Mouse (Mus musculus): ENCODE measurements at regions not wholly inside any gene's neighbourhood (a gene's known extent, or its start where the extent isn't known, plus 50 kb on each side); places are given as distances from the start of the nearest gene placed in this dataset.

DNA sequence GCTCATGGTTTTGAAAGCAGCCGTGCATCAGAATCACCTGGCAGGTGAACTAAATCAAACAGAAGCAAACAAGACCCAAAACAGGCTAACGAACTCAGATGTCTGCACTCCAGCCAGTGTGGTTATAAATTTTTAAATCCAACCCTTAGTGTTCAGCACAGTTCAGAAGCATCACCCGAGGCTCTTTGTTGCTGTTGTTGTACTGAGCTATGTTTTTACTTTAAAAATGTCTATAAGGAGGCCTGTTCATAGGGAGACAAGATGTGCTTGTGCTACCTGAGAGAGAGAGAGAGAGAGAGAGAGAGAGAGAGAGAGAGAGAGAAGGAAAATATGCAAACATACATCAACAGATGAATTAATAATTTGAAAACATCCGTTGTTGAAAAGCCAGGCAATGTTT lies 1503.1 kb upstream of the Gm6569 start:
- no peaks in the 10 kb centered on the region for H3K36me3 ChIP-seq (ENCODE audit: control insufficient read depth, insufficient read depth, low read length)
- H3K9ac ChIP-seq (ENCODE audit: low read length), result no peak overlapping the region
- no peak overlapping the region for H3K4me2 ChIP-seq (ENCODE audit: low read depth, severe bottlenecking)
- no peak overlapping the region for H3K27ac ChIP-seq (replicated peaks; ENCODE audit: low read depth, low read length)
- H3K4me1 ChIP-seq (ENCODE audit: control insufficient read depth, insufficient read depth, low read length), result no peaks in the 10 kb centered on the region
- H3K27me3 ChIP-seq (ENCODE audit: control insufficient read depth, insufficient read depth, low read length), result no peaks in the 10 kb centered on the region
- H3K9me3 ChIP-seq (ENCODE audit: control insufficient read depth, low read length), result no peaks in the 10 kb centered on the region
- DNase-seq (ENCODE audit: low spot score), result no peak
- ATAC-seq (ENCODE audit: insufficient number of reproducible peaks, low FRiP score, low TSS enrichment, low read depth), result no peak
- H3K4me3 ChIP-seq (ENCODE audit: low read depth, low read length), result no peak overlapping the region
- 63% methylated on average over 4 of the region's 4 CpGs for WGBS

DNA sequence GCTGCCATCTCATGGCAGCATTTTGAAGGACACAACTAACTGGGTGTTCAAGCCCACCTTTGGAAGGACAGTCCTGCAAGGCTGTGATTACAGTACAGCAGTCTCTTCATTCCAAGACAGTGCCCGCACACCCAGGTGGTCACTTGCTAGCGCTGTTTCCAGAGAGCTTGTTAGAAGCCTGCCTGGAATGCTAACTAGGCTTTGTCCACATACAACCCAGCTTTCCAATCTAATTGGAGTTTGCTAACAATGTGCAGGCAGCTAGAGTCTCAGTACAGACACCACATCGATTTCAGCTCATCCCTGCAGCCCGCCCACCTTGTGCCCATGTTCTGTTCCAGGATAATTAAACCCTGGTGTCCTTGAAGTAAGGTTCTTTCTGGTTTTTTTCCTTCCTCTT lies 1499.9 kb upstream of the Gm6569 start:
- H3K4me1 ChIP-seq (ENCODE audit: control insufficient read depth, insufficient read depth, low read length), result no peaks in the 10 kb centered on the region
- no peak overlapping the region for H3K27ac ChIP-seq (replicated peaks; ENCODE audit: low read depth, low read length)
- no peak overlapping the region for H3K4me3 ChIP-seq (ENCODE audit: low read depth, low read length)
- H3K9me3 ChIP-seq (ENCODE audit: control insufficient read depth, low read length), result no peaks in the 10 kb centered on the region
- no peak overlapping the region for H3K4me2 ChIP-seq (ENCODE audit: low read depth, severe bottlenecking)
- H3K9ac ChIP-seq (ENCODE audit: low read length), result no peak overlapping the region
- H3K36me3 ChIP-seq (ENCODE audit: control insufficient read depth, insufficient read depth, low read length), result no peaks in the 10 kb centered on the region
- ATAC-seq (ENCODE audit: insufficient number of reproducible peaks, low FRiP score, low TSS enrichment, low read depth) (no peak), DNase-seq (ENCODE audit: low spot score) (no peak)
- no peaks in the 10 kb centered on the region for H3K27me3 ChIP-seq (ENCODE audit: control insufficient read depth, insufficient read depth, low read length)
- WGBS, result 81% methylated on average over 4 of the region's 4 CpGs

DNA sequence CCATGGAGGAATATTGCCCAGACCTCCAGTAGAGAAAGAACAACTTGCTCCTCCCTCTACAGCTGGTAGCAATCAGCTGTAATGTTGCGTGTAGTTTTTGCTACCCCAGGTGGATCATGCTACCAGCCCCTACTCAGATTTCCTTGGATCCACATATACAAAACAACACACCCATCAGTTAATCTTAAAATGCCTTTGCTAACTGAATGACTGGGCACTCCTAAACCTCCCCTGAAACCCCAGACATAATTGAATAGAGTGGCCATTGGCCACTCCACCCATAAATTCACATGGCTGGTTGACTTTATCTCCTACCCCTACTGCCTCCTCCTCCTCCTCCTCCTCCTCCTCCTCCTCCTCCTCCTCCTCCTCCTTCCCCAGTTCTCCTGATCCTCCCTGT lies 1494.7 kb upstream of the Gm6569 start:
- Histone ChIP-seq H3K4me2 (ENCODE audit: low read depth, severe bottlenecking) (no peak overlapping the region), H3K9me3 (ENCODE audit: control insufficient read depth, low read length) (no peaks in the 10 kb centered on the region), H3K4me1 (ENCODE audit: control insufficient read depth, insufficient read depth, low read length) (no peaks in the 10 kb centered on the region), H3K27ac (replicated peaks; ENCODE audit: low read depth, low read length) (no peak overlapping the region), H3K4me3 (ENCODE audit: low read depth, low read length) (no peak overlapping the region), H3K27me3 (ENCODE audit: control insufficient read depth, insufficient read depth, low read length) (no peaks in the 10 kb centered on the region), H3K9ac (ENCODE audit: low read length) (no peak overlapping the region), H3K36me3 (ENCODE audit: control insufficient read depth, insufficient read depth, low read length) (no peaks in the 10 kb centered on the region)
- DNase-seq (ENCODE audit: low spot score) (no peak), ATAC-seq (ENCODE audit: insufficient number of reproducible peaks, low FRiP score, low TSS enrichment, low read depth) (no peak)
- 81% methylated on average over 1 of the region's 1 CpGs for WGBS

DNA sequence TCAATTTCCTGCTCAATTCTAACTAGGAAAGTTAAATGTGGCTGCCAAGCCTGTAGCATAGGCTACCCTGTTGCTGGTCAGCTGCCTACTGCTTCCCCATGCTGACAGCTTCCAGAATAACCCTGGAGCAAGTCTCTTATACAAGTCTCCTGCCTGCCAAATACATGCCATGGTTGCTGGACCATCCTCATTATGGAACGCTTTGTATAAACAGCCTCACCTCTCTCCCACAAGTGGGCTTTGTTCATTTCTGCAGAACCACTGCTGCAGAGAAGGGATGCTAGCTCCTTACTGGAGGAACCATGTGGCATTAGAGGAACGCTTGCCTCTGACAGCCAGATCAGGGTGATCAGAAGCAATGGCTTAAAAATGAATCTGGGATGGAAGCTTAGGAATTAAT lies 1492.4 kb upstream of the Gm6569 start:
- DNase-seq (ENCODE audit: low spot score), result no peak
- 92% methylated on average over 2 of the region's 2 CpGs for WGBS

DNA sequence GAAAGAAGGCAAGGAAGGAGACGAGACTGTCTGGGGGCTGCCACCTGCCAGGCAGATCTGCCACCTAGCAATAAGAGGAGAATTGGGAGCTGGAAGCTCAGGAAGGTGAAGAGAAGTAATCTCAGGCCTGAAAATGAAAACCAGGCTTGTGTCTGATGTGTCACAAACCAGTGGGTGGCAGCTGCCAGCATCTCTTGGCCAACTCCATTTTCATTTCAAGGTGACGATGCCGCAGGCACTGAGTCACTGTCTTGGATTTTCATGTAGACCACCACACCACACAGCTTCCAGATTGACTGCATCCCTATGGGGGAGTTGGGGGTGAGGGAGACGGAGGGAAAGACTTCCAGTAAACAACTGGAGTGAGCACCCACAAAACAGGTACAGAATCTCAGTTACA lies 1491.9 kb upstream of the Gm6569 start:
- Histone ChIP-seq H3K9ac (ENCODE audit: low read length) (no peak overlapping the region), H3K27ac (replicated peaks; ENCODE audit: low read depth, low read length) (no peak overlapping the region), H3K27me3 (ENCODE audit: control insufficient read depth, insufficient read depth, low read length) (no peaks in the 10 kb centered on the region), H3K4me3 (ENCODE audit: low read depth, low read length) (no peak overlapping the region), H3K36me3 (ENCODE audit: control insufficient read depth, insufficient read depth, low read length) (no peaks in the 10 kb centered on the region), H3K4me2 (ENCODE audit: low read depth, severe bottlenecking) (no peak overlapping the region), H3K4me1 (ENCODE audit: control insufficient read depth, insufficient read depth, low read length) (no peaks in the 10 kb centered on the region), H3K9me3 (ENCODE audit: control insufficient read depth, low read length) (no peaks in the 10 kb centered on the region)
- ATAC-seq (ENCODE audit: insufficient number of reproducible peaks, low FRiP score, low TSS enrichment, low read depth), result no peak
- WGBS, result 83% methylated on average over 4 of the region's 4 CpGs
- no peak for DNase-seq (ENCODE audit: low spot score)

More for the DNA sequence above, 1492.4 kb upstream of the Gm6569 start:
- no peaks in the 10 kb centered on the region for H3K27me3 ChIP-seq (ENCODE audit: control insufficient read depth, insufficient read depth, low read length)
- H3K9me3 ChIP-seq (ENCODE audit: control insufficient read depth, low read length), result no peaks in the 10 kb centered on the region
- ATAC-seq (ENCODE audit: insufficient number of reproducible peaks, low FRiP score, low TSS enrichment, low read depth), result no peak
- no peaks in the 10 kb centered on the region for H3K4me1 ChIP-seq (ENCODE audit: control insufficient read depth, insufficient read depth, low read length)
- no peak overlapping the region for H3K27ac ChIP-seq (replicated peaks; ENCODE audit: low read depth, low read length)
- H3K4me3 ChIP-seq (ENCODE audit: low read depth, low read length), result no peak overlapping the region
- H3K9ac ChIP-seq (ENCODE audit: low read length), result no peak overlapping the region
- H3K4me2 ChIP-seq (ENCODE audit: low read depth, severe bottlenecking), result no peak overlapping the region
- H3K36me3 ChIP-seq (ENCODE audit: control insufficient read depth, insufficient read depth, low read length), result no peaks in the 10 kb centered on the region

DNA sequence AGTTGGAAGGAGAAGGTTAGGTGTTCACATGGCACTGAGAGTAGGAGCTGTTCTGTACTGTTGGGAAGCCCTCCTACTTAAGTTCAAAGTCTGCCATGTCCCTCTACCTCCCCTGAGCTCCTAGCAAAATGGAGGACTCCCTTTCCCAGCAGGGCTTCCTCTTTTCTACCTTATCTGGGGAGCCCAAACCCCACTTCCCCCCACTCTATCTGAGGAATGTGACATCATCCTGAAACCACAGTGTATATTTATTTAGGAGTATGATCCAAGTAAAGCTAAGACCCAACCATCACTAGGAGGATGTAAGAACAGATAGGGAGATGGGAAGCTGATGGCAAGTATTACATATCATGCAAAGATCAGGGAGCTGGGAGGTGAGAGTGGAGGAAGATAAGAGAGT lies 1490.6 kb upstream of the Gm6569 start:
- ATAC-seq (ENCODE audit: insufficient number of reproducible peaks, low FRiP score, low TSS enrichment, low read depth) (no peak), DNase-seq (ENCODE audit: low spot score) (no peak)
- H3K9me3 ChIP-seq (ENCODE audit: control insufficient read depth, low read length), result no peaks in the 10 kb centered on the region
- H3K9ac ChIP-seq (ENCODE audit: low read length), result no peak overlapping the region
- no peaks in the 10 kb centered on the region for H3K27me3 ChIP-seq (ENCODE audit: control insufficient read depth, insufficient read depth, low read length)
- H3K4me2 ChIP-seq (ENCODE audit: low read depth, severe bottlenecking), result no peak overlapping the region
- no peaks in the 10 kb centered on the region for H3K4me1 ChIP-seq (ENCODE audit: control insufficient read depth, insufficient read depth, low read length)
- H3K4me3 ChIP-seq (ENCODE audit: low read depth, low read length), result no peak overlapping the region
- H3K36me3 ChIP-seq (ENCODE audit: control insufficient read depth, insufficient read depth, low read length), result no peaks in the 10 kb centered on the region
- no peak overlapping the region for H3K27ac ChIP-seq (replicated peaks; ENCODE audit: low read depth, low read length)

DNA sequence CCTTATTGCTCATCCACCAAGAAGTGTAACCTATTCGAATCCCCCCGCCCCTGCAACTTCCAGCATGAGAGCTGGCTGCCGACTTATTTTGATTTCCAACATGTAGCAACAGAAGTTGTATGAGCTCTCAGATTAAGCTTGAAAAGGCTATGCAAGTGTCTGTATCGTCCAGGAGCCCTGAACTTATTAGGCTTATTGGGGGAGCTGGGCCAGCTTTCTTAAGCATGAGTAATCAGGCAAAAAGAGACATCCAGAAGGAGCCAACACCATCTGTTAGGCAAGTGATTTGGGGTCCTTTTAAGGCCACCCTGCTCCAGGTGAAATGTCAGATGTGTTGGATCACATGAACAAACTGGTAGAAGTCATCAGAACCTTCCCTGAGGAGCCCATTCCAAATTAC lies 1481.0 kb upstream of the Gm6569 start:
- H3K27ac ChIP-seq (replicated peaks; ENCODE audit: low read depth, low read length), result no peak overlapping the region
- DNase-seq (ENCODE audit: low spot score) (no peak), ATAC-seq (ENCODE audit: insufficient number of reproducible peaks, low FRiP score, low TSS enrichment, low read depth) (no peak)
- H3K4me2 ChIP-seq (ENCODE audit: low read depth, severe bottlenecking), result no peak overlapping the region
- no peak overlapping the region for H3K9ac ChIP-seq (ENCODE audit: low read length)
- H3K27me3 ChIP-seq (ENCODE audit: control insufficient read depth, insufficient read depth, low read length), result no peaks in the 10 kb centered on the region
- H3K36me3 ChIP-seq (ENCODE audit: control insufficient read depth, insufficient read depth, low read length), result no peaks in the 10 kb centered on the region
- H3K4me3 ChIP-seq (ENCODE audit: low read depth, low read length), result no peak overlapping the region
- no peaks in the 10 kb centered on the region for H3K9me3 ChIP-seq (ENCODE audit: control insufficient read depth, low read length)
- H3K4me1 ChIP-seq (ENCODE audit: control insufficient read depth, insufficient read depth, low read length), result no peaks in the 10 kb centered on the region
- WGBS, result 85% methylated on average over 4 of the region's 4 CpGs

DNA sequence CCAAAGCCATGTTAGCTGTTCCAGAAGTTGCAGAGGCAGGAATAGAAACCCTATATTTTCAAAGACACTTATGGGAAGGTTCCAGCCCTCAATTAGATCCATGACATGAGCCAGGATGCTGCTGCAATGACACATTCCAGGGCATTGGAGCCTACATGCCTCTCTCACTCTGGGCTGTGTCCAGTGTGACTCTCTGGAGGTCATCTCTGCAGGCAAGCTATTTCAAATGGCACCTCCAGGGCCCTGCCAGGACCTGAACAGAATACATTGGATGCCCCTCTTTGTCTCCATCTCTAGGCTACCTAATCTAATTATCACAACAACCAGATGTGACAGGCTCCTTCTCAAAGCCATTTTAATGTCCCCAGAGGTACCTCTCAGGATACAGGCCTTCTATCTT lies 1478.7 kb upstream of the Gm6569 start:
- H3K4me1 ChIP-seq (ENCODE audit: control insufficient read depth, insufficient read depth, low read length), result no peaks in the 10 kb centered on the region
- ATAC-seq (ENCODE audit: insufficient number of reproducible peaks, low FRiP score, low TSS enrichment, low read depth), result no peak
- no peak overlapping the region for H3K9ac ChIP-seq (ENCODE audit: low read length)
- no peaks in the 10 kb centered on the region for H3K27me3 ChIP-seq (ENCODE audit: control insufficient read depth, insufficient read depth, low read length)
- no peaks in the 10 kb centered on the region for H3K36me3 ChIP-seq (ENCODE audit: control insufficient read depth, insufficient read depth, low read length)
- H3K4me2 ChIP-seq (ENCODE audit: low read depth, severe bottlenecking), result no peak overlapping the region
- H3K4me3 ChIP-seq (ENCODE audit: low read depth, low read length), result no peak overlapping the region
- H3K27ac ChIP-seq (replicated peaks; ENCODE audit: low read depth, low read length), result no peak overlapping the region
- no peaks in the 10 kb centered on the region for H3K9me3 ChIP-seq (ENCODE audit: control insufficient read depth, low read length)
- DNase-seq (ENCODE audit: low spot score), result no peak

DNA sequence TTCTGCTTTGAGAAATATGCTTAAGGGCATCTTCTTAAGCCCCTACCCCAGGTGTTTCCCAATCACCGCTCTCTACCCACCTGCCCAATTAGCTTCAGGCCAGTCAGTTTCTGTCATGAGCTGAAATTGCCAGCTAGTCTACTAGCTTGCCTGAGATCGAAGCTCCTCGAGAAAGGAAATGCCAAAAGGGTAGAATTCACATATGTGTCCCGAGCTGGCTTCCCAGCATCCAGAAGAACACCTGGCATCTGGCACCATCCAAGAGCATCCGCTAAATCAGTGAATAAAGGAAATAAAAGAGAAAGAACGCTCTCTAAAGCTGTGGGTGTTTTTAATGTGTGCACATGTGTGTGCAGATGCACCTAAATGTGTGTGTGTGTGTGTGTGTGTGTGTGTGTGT lies 1474.7 kb upstream of the Gm6569 start:
- H3K27me3 ChIP-seq (ENCODE audit: control insufficient read depth, insufficient read depth, low read length), result no peaks in the 10 kb centered on the region
- DNase-seq (ENCODE audit: low spot score) (no peak), ATAC-seq (ENCODE audit: insufficient number of reproducible peaks, low FRiP score, low TSS enrichment, low read depth) (no peak)
- WGBS, result 91% methylated on average over 6 of the region's 6 CpGs
- H3K27ac ChIP-seq (replicated peaks; ENCODE audit: low read depth, low read length), result no peak overlapping the region
- no peak overlapping the region for H3K4me2 ChIP-seq (ENCODE audit: low read depth, severe bottlenecking)
- H3K4me3 ChIP-seq (ENCODE audit: low read depth, low read length), result no peak overlapping the region
- H3K9ac ChIP-seq (ENCODE audit: low read length), result no peak overlapping the region
- no peaks in the 10 kb centered on the region for H3K9me3 ChIP-seq (ENCODE audit: control insufficient read depth, low read length)
- no peaks in the 10 kb centered on the region for H3K4me1 ChIP-seq (ENCODE audit: control insufficient read depth, insufficient read depth, low read length)
- H3K36me3 ChIP-seq (ENCODE audit: control insufficient read depth, insufficient read depth, low read length), result no peaks in the 10 kb centered on the region

Measured in limb, embryonic 11.5 days (tissue).